Mouse (Mus musculus) right cerebral cortex, postnatal 4 days (tissue): ENCODE measurements around the gene Il10.

Source experiments
- DNase-seq: peaks from one replicate; pipeline ENCODE4 v3.0.0-alpha.2; 2022

The Il10 gene

GRCm38 (mm10) chr1:131019492-131020098, at the start of gene Il10:
TSS of gene Il10 (plus strand) at chr1:131019845.
- no peak for DNase-seq

- DNase-seq = peak; percentile 21
These were observed 40.2 kb upstream of the Il10 start for GRCm38 (mm10) chr1:130979455-130979854.

- no peak for DNase-seq
These were observed 35.2 kb upstream of the Il10 start for GRCm38 (mm10) chr1:130984441-130984840.

- no peak for DNase-seq
These were observed 32.6 kb upstream of the Il10 start for GRCm38 (mm10) chr1:130987001-130987400.

GRCm38 (mm10) chr1:130987418-130987817, 32.2 kb upstream of the Il10 start:
- no peak for DNase-seq

- no peak for DNase-seq
These were observed 30.3 kb upstream of the Il10 start for GRCm38 (mm10) chr1:130989331-130989730.

- no peak for DNase-seq
These were observed 29.2 kb upstream of the Il10 start for GRCm38 (mm10) chr1:130990448-130990847.

GRCm38 (mm10) chr1:130993574-130994154, 26.0 kb upstream of the Il10 start:
- no peak for DNase-seq

GRCm38 (mm10) chr1:130995515-130995914, 24.1 kb upstream of the Il10 start:
- no peak for DNase-seq

GRCm38 (mm10) chr1:130996356-130996755, 23.3 kb upstream of the Il10 start:
- DNase-seq = no peak

- DNase-seq = no peak
These were observed 22.2 kb upstream of the Il10 start for GRCm38 (mm10) chr1:130997441-130997840.

- no peak for DNase-seq
These were observed 21.3 kb upstream of the Il10 start for GRCm38 (mm10) chr1:130998321-130998720.

- no peak for DNase-seq
These were observed 19.9 kb upstream of the Il10 start for GRCm38 (mm10) chr1:130999708-131000107.

- no peak for DNase-seq
These were observed 19.3 kb upstream of the Il10 start for GRCm38 (mm10) chr1:131000296-131000695.

GRCm38 (mm10) chr1:131002561-131002960, 17.1 kb upstream of the Il10 start:
- no peak for DNase-seq

- DNase-seq = no peak
These were observed 16.4 kb upstream of the Il10 start for GRCm38 (mm10) chr1:131003037-131003922.

- DNase-seq = no peak
These were observed 13.6 kb upstream of the Il10 start for GRCm38 (mm10) chr1:131006069-131006468.

- DNase-seq = no peak
These were observed 9.2 kb upstream of the Il10 start for GRCm38 (mm10) chr1:131010201-131011153.

- no peak for DNase-seq
These were observed 7.2 kb upstream of the Il10 start for GRCm38 (mm10) chr1:131012494-131012893.

- DNase-seq = no peak
These were observed 5.7 kb upstream of the Il10 start for GRCm38 (mm10) chr1:131013926-131014325.

- DNase-seq = no peak
These were observed 4.4 kb upstream of the Il10 start for GRCm38 (mm10) chr1:131015281-131015680.

- DNase-seq = no peak
These were observed 3.8 kb upstream of the Il10 start for GRCm38 (mm10) chr1:131015879-131016278.
